Mouse (Mus musculus) C2C12 (cell line): ENCODE data around the gene Bst1.

Experiments used
- CEBPB ChIP-seq: IDR thresholded peaks from one replicate; pipeline ENCODE4 v1.6.1; 2011; ENCODE audit warnings: low read depth, mild to moderate bottlenecking, control low read depth, moderate library complexity
- CTCF ChIP-seq: IDR thresholded peaks from one replicate; pipeline ENCODE4 v1.5.1; 2011; ENCODE audit not compliant: control insufficient read depth, insufficient read depth, insufficient read length
- FOSL1 ChIP-seq: IDR thresholded peaks from one replicate; pipeline ENCODE4 v1.8.0; 2011; ENCODE audit warnings: mild to moderate bottlenecking, low read length; ENCODE audit not compliant: poor library complexity, insufficient read depth, severe bottlenecking
- MAX ChIP-seq: IDR thresholded peaks from one replicate; pipeline ENCODE4 v1.6.1; 2011; ENCODE audit warnings: mild to moderate bottlenecking, control low read depth
- USF1 ChIP-seq: IDR thresholded peaks from one replicate; pipeline ENCODE4 v1.6.1; 2011; ENCODE audit warnings: low read depth, mild to moderate bottlenecking, control low read depth, moderate library complexity

DNA sequence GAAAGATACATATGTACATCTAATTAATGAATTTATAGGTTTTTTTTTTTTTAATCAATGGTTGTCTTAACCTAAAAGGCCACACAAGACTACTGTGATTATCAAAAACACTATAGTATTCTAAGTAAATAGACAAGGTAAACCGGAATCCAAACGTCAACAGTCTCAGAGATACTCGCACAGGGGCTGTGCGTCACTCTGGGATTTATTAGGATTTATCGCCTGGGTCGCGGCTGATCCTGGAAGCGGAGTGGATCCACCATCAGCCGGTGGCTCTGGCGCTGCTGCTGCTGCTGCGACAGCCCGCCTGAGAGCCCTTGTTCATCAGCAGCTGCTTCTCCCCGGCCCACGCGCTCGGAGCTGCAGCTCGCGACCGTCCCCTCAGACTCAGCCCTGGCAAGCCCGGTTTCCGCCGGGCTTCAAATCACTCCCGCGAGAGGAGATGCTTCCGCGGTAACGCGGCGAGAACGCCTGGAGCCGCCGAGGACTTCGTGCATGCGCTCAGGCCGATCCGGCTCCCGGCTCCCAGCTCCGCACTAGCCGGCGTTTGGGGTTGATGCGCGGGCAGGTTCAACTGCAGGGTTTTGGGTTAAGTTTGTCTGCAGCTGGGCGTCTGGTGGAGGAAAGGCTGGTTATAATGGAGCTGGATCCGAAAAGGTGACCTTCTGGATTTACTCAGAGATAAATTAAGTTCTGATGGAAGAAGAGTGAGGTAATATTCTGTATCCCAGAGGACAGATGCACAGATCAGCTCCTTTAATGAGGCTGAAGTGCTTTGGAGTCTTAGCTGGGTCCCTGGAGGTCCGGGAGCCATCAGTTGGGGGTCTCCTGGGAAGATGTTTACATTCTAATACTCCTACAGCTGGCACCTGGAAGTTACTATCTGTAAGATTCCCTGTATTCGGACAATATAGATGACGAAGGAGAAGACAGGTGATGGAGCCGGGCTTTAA lies 10.7 kb upstream of the Bst1 start:
- no peak for TF ChIP-seq CTCF
- peak; percentile 78 for TF ChIP-seq MAX
- no peak for TF ChIP-seq CEBPB
- no peak for TF ChIP-seq FOSL1
- no peak for TF ChIP-seq USF1
